Mouse (Mus musculus) neural tube, embryonic 12.5 days (tissue): ENCODE data around the gene Aqp3. TPM values are rescaled to one million over a fixed set of nuclear protein-coding genes. Genes with fewer than 3 reads are reported as not detected.

Source experiments
- ATAC-seq: fragments of 200-750 bp; cut with Nextera tagmentation; 2 replicates; pipeline ENCODE4 v1.8.0; 2017; ENCODE audit warnings: low read depth, mild to moderate bottlenecking, moderate TSS enrichment, moderate library complexity; ENCODE audit not compliant: low FRiP score
- H3K27ac ChIP-seq: fragments of 300-500 bp; sonication (generic); 2 replicates; pipeline ENCODE4 v1.5.1; 2016
- H3K27me3 ChIP-seq: fragments of 300-500 bp; sonication (generic); replicated peaks from 2 replicates; pipeline ENCODE4 v1.6.1; 2016; ENCODE audit warnings: mild to moderate bottlenecking
- H3K36me3 ChIP-seq: fragments of 300-500 bp; sonication (generic); 2 replicates; pipeline ENCODE4 v1.6.1; 2016; ENCODE audit warnings: mild to moderate bottlenecking
- H3K4me1 ChIP-seq: fragments of 300-500 bp; sonication (generic); 2 replicates; pipeline ENCODE4 v1.6.1; 2016
- H3K4me2 ChIP-seq: fragments of 300-500 bp; sonication (generic); replicated peaks from 2 replicates; pipeline ENCODE4 v1.6.1; 2016; ENCODE audit warnings: mild to moderate bottlenecking
- H3K4me3 ChIP-seq: fragments of 300-500 bp; sonication (generic); 2 replicates; pipeline ENCODE4 v1.5.1; 2016
- H3K9ac ChIP-seq: fragments of 300-500 bp; sonication (generic); 2 replicates; pipeline ENCODE4 v1.6.1; 2016; ENCODE audit warnings: mild to moderate bottlenecking
- H3K9me3 ChIP-seq: fragments of 300-500 bp; sonication (generic); 2 replicates; pipeline ENCODE4 v1.6.1; 2016; ENCODE audit warnings: mild to moderate bottlenecking
- WGBS: fragments of 180-500 bp; shearing (Covaris S2); methylation state at CpG from one replicate; pipeline ENCODE4 v1.1.7; 2016; 5-methylcytosine and 5-hydroxymethylcytosine counted together
- polyA plus RNA-seq: library from polyadenylated mRNA; unstranded; fragments of >200 nt; fragmentation: Nextera tagmentation; extraction: Ambion mirVana; gene quantifications from 2 replicates; pipeline ENCODE4 v1.2.1, GENCODE M21; 2016

Gene Aqp3
- polyA plus RNA-seq, 1 experiment from 2014 or later, result 0.68 TPM

GRCm38 (mm10) chr4:41074461-41074860 lies 23.5 kb downstream of the Aqp3 start:
- no peak for ATAC-seq
- no peak overlapping the region for H3K4me3 ChIP-seq
- no peaks in the 10 kb centered on the region for H3K9me3 ChIP-seq
- no peaks in the 10 kb centered on the region for H3K36me3 ChIP-seq
- H3K4me2 ChIP-seq, result no peak overlapping the region
- no peak overlapping the region for H3K27ac ChIP-seq
- H3K27me3 ChIP-seq, result no peaks in the 10 kb centered on the region
- 84% methylated on average over 6 of the region's 6 CpGs for WGBS
- H3K9ac ChIP-seq, result no peak overlapping the region
- no peaks in the 10 kb centered on the region for H3K4me1 ChIP-seq

GRCm38 (mm10) chr4:41073008-41073817 lies 24.8 kb downstream of the Aqp3 start:
- Histone ChIP-seq H3K27ac (no peak overlapping the region), H3K27me3 (no peaks in the 10 kb centered on the region), H3K4me1 (no peaks in the 10 kb centered on the region), H3K36me3 (no peaks in the 10 kb centered on the region), H3K9ac (no peak overlapping the region), H3K4me2 (no peak overlapping the region), H3K4me3 (no peak overlapping the region), H3K9me3 (no peaks in the 10 kb centered on the region)
- 80% methylated on average over 12 of the region's 12 CpGs for WGBS
- no peak for ATAC-seq

GRCm38 (mm10) chr4:41071500-41072429 lies 26.2 kb downstream of the Aqp3 start:
- Histone ChIP-seq H3K36me3 (no peaks in the 10 kb centered on the region), H3K4me3 (no peak overlapping the region), H3K9me3 (no peaks in the 10 kb centered on the region), H3K27me3 (no peaks in the 10 kb centered on the region), H3K4me1 (no peaks in the 10 kb centered on the region), H3K4me2 (no peak overlapping the region), H3K9ac (no peak overlapping the region), H3K27ac (no peak overlapping the region)
- ATAC-seq, result no peak
- 80% methylated on average over 14 of the region's 14 CpGs for WGBS

GRCm38 (mm10) chr4:41065196-41065595 lies 32.8 kb downstream of the Aqp3 start:
- H3K36me3 ChIP-seq, result no peaks in the 10 kb centered on the region
- no peak overlapping the region for H3K9ac ChIP-seq
- H3K4me2 ChIP-seq, result no peak overlapping the region
- no peak overlapping the region for H3K4me3 ChIP-seq
- H3K4me1 ChIP-seq, result no peaks in the 10 kb centered on the region
- no peaks in the 10 kb centered on the region for H3K9me3 ChIP-seq
- no peak overlapping the region for H3K27ac ChIP-seq
- H3K27me3 ChIP-seq, result no peaks in the 10 kb centered on the region; the same call in 1 of the 2 replicates
- ATAC-seq, result no peak
- 91% methylated on average over 4 of the region's 4 CpGs for WGBS

- Histone ChIP-seq H3K36me3 (no peaks in the 10 kb centered on the region), H3K27ac (no peak overlapping the region), H3K27me3 (no peaks in the 10 kb centered on the region; the same call in 1 of the 2 replicates), H3K4me1 (no peaks in the 10 kb centered on the region), H3K9ac (no peak overlapping the region), H3K4me2 (no peak overlapping the region), H3K4me3 (no peak overlapping the region), H3K9me3 (no peaks in the 10 kb centered on the region)
- no peak for ATAC-seq
- 22% methylated on average over 16 of the region's 16 CpGs for WGBS
Observed at GRCm38 (mm10) chr4:41063894-41064673, 33.9 kb downstream of the Aqp3 start.

- 66% methylated on average over 3 of the region's 3 CpGs for WGBS
- no peaks in the 10 kb centered on the region for H3K9me3 ChIP-seq
- H3K27me3 ChIP-seq, result no peaks in the 10 kb centered on the region; the same call in 1 of the 2 replicates
- no peaks in the 10 kb centered on the region for H3K36me3 ChIP-seq
- no peak overlapping the region for H3K4me2 ChIP-seq
- H3K27ac ChIP-seq, result no peak overlapping the region
- no peak for ATAC-seq
- no peak overlapping the region for H3K4me3 ChIP-seq
- H3K4me1 ChIP-seq, result no peaks in the 10 kb centered on the region
- no peak overlapping the region for H3K9ac ChIP-seq
Observed at GRCm38 (mm10) chr4:41063351-41063750, 34.6 kb downstream of the Aqp3 start.

- no peak for ATAC-seq
Observed at GRCm38 (mm10) chr4:41057361-41057760, 40.6 kb downstream of the Aqp3 start.

GRCm38 (mm10) chr4:41056742-41057332 lies 41.1 kb downstream of the Aqp3 start:
- H3K36me3 ChIP-seq, result no peaks in the 10 kb centered on the region
- H3K27ac ChIP-seq, result no peak overlapping the region
- ATAC-seq, result no peak
- H3K9me3 ChIP-seq, result no peaks in the 10 kb centered on the region
- no peak overlapping the region for H3K4me3 ChIP-seq
- H3K27me3 ChIP-seq, result no peaks in the 10 kb centered on the region
- H3K4me1 ChIP-seq, result no peaks in the 10 kb centered on the region
- WGBS, result 67% methylated on average over 7 of the region's 7 CpGs
- no peak overlapping the region for H3K4me2 ChIP-seq
- no peak overlapping the region for H3K9ac ChIP-seq

More at GRCm38 (mm10) chr4:41057361-41057760, 40.6 kb downstream of the Aqp3 start:
- no peak overlapping the region for H3K27ac ChIP-seq
- no peaks in the 10 kb centered on the region for H3K4me1 ChIP-seq
- H3K36me3 ChIP-seq, result no peaks in the 10 kb centered on the region
- no peak overlapping the region for H3K4me3 ChIP-seq
- no peaks in the 10 kb centered on the region for H3K27me3 ChIP-seq
- H3K4me2 ChIP-seq, result no peak overlapping the region
- WGBS, result 77% methylated on average over 8 of the region's 9 CpGs
- no peaks in the 10 kb centered on the region for H3K9me3 ChIP-seq
- H3K9ac ChIP-seq, result no peak overlapping the region

- Histone ChIP-seq H3K27me3 (no peaks in the 10 kb centered on the region), H3K4me2 (no peak overlapping the region), H3K36me3 (no peaks in the 10 kb centered on the region), H3K9me3 (no peaks in the 10 kb centered on the region), H3K27ac (no peak overlapping the region), H3K9ac (no peak overlapping the region), H3K4me1 (no peaks in the 10 kb centered on the region), H3K4me3 (no peak overlapping the region)
- no peak for ATAC-seq
- 40% methylated on average over 1 of the region's 1 CpGs for WGBS
Observed at GRCm38 (mm10) chr4:41056253-41056652, 41.7 kb downstream of the Aqp3 start.

- WGBS, result 86% methylated on average over 13 of the region's 13 CpGs
- no peak overlapping the region for H3K4me2 ChIP-seq
- H3K27ac ChIP-seq, result no peak overlapping the region
- ATAC-seq, result no peak
- no peaks in the 10 kb centered on the region for H3K27me3 ChIP-seq
- no peak overlapping the region for H3K4me3 ChIP-seq
- H3K9me3 ChIP-seq, result no peaks in the 10 kb centered on the region
- H3K9ac ChIP-seq, result no peak overlapping the region
- H3K4me1 ChIP-seq, result no peaks in the 10 kb centered on the region
- H3K36me3 ChIP-seq, result no peaks in the 10 kb centered on the region
Observed at GRCm38 (mm10) chr4:41055111-41055510, 42.9 kb downstream of the Aqp3 start.

GRCm38 (mm10) chr4:41051781-41052180 lies 46.2 kb downstream of the Aqp3 start:
- H3K4me2 ChIP-seq, result no peak overlapping the region
- peaks cover 3% of the 10 kb centered on the region; the same call in 1 of the 2 replicates for H3K4me1 ChIP-seq
- H3K27ac ChIP-seq, result no peak overlapping the region
- no peak for ATAC-seq
- no peak overlapping the region for H3K4me3 ChIP-seq
- H3K9ac ChIP-seq, result no peak overlapping the region
- H3K27me3 ChIP-seq, result no peaks in the 10 kb centered on the region
- no peaks in the 10 kb centered on the region for H3K36me3 ChIP-seq
- WGBS, result 80% methylated on average over 7 of the region's 7 CpGs
- H3K9me3 ChIP-seq, result no peaks in the 10 kb centered on the region
